Mouse (Mus musculus) liver, postnatal 0 days (tissue): ENCODE measurements at regions not wholly inside any gene's neighbourhood (a gene's known extent, or its start where the extent isn't known, plus 50 kb on each side); places are given as distances from the start of the nearest gene placed in this dataset.

Experiments
- ATAC-seq: fragments of 200-750 bp; cut with Nextera tagmentation; 2 replicates; pipeline ENCODE4 v1.8.0; 2017; ENCODE audit warnings: mild to moderate bottlenecking, moderate library complexity
- DNase-seq: peaks from one replicate; pipeline ENCODE4 v3.0.0-alpha.2; 2016
- H3K27ac ChIP-seq: fragments of 300-500 bp; sonication (generic); 2 replicates; pipeline ENCODE4 v1.5.1; 2014; ENCODE audit warnings: antibody characterized with exemption, moderate library complexity, mild to moderate bottlenecking, low read depth
- H3K27me3 ChIP-seq: fragments of 300-500 bp; sonication (generic); 2 replicates; pipeline ENCODE4 v1.6.1; 2014; ENCODE audit warnings: low read length, control low read depth, mixed read lengths; ENCODE audit not compliant: insufficient read depth
- H3K36me3 ChIP-seq: fragments of 300-500 bp; sonication (generic); replicated peaks from 2 replicates; pipeline ENCODE4 v1.6.1; 2014; ENCODE audit warnings: mild to moderate bottlenecking, control low read depth, low read length, moderate library complexity, mixed read lengths; ENCODE audit not compliant: insufficient read depth
- H3K4me1 ChIP-seq: fragments of 300-500 bp; sonication (generic); 2 replicates; pipeline ENCODE4 v1.6.1; 2014; ENCODE audit warnings: antibody characterized with exemption, mild to moderate bottlenecking, control low read depth; ENCODE audit not compliant: insufficient read depth
- H3K4me2 ChIP-seq: fragments of 300-500 bp; sonication (generic); 2 replicates; pipeline ENCODE4 v1.6.1; 2014; ENCODE audit warnings: low read depth, mild to moderate bottlenecking, low read length, moderate library complexity, mixed read lengths
- H3K4me3 ChIP-seq: fragments of 300-500 bp; sonication (generic); 2 replicates; pipeline ENCODE4 v1.5.1; 2014; ENCODE audit warnings: low read depth, low read length
- H3K9ac ChIP-seq: fragments of 300-500 bp; sonication (generic); replicated peaks from 2 replicates; pipeline ENCODE4 v1.6.1; 2014; ENCODE audit warnings: mild to moderate bottlenecking, moderate library complexity
- H3K9me3 ChIP-seq: fragments of 300-500 bp; sonication (generic); 2 replicates; pipeline ENCODE4 v1.6.1; 2016; ENCODE audit warnings: mild to moderate bottlenecking, control low read depth, low read length, mixed read lengths
- CTCF ChIP-seq: sonication (generic); IDR thresholded peaks from 2 replicates; pipeline ENCODE4 v1.5.1; 2016; ENCODE audit warnings: antibody characterized with exemption, low read depth
- EP300 ChIP-seq: IDR thresholded peaks from 2 replicates; pipeline ENCODE4 v1.6.1; 2016; ENCODE audit warnings: antibody characterized with exemption, low read depth, mild to moderate bottlenecking
- WGBS: fragments of 180-500 bp; shearing (Covaris S2); extraction: QIAGEN DNeasy Blood & Tissue Kit; methylation state at CpG from one replicate; pipeline ENCODE4 v1.1.7; 2014; ENCODE audit not compliant: insufficient replicate concordance; 5-methylcytosine and 5-hydroxymethylcytosine counted together

DNA sequence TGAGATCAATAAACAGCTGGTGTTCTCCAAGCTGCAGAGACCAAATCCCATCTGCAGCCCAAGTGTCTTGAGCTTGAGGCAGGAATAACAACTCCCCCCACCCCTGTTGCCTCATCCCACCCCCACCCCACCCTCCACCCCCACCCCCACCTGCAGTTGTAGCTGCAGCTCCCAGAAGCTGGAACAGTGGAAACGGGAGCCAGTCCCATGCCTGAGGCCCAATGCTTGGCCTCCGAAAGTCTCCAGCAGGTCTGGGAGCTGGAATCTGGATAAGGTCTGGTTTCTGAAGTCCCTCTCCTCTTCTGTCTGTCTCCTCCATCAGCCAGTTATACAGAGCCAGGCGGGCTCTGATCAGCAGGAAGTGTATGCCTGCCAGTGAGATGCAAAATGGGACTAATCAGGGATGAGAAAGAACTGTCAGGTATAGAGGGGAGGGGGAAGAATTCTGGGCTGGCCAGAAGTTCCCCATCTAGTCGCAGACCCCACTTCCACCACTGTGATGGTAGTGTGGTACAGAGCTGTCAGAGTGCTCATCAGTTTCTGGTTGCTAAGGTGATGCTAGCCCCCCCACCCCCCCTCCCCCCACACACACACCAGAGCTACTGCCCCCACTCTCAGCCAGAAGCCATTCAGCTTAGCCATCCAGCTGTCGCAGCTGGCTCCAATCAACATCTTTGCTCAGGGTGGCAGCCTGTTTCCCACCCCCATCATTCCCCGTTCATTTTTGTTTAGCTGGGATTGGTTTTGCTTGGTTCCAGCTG, 91.5 kb downstream of the Hes1 start:
- Histone ChIP-seq H3K9ac (no peak overlapping the region), H3K27me3 (no peaks in the 10 kb centered on the region), H3K4me2 (peak overlapping the region; percentile 22; the same call in 1 of the 2 replicates), H3K9me3 (no peaks in the 10 kb centered on the region), H3K36me3 (no peaks in the 10 kb centered on the region), H3K4me3 (no peak overlapping the region), H3K4me1 (peaks cover 4% of the 10 kb centered on the region; the same call in 1 of the 2 replicates), H3K27ac (peak overlapping the region; percentile 74)
- no peak for ATAC-seq
- TF ChIP-seq CTCF (no peak), EP300 (no peak)
- 46% methylated on average over 6 of the region's 6 CpGs for WGBS
- DNase-seq, result no peak

GRCm38 (mm10) chr16:30158184-30158583, 94.0 kb downstream of the Hes1 start:
- Histone ChIP-seq H3K4me1 (peaks cover 7% of the 10 kb centered on the region; the same call in 1 of the 2 replicates), H3K4me2 (no peak overlapping the region), H3K36me3 (no peaks in the 10 kb centered on the region), H3K9ac (no peak overlapping the region), H3K27me3 (no peaks in the 10 kb centered on the region), H3K27ac (no peak overlapping the region), H3K9me3 (no peaks in the 10 kb centered on the region), H3K4me3 (no peak overlapping the region)
- WGBS, result 92% methylated on average over 9 of the region's 9 CpGs
- ATAC-seq (no peak), DNase-seq (no peak)
- TF ChIP-seq EP300 (no peak), CTCF (no peak)

DNA sequence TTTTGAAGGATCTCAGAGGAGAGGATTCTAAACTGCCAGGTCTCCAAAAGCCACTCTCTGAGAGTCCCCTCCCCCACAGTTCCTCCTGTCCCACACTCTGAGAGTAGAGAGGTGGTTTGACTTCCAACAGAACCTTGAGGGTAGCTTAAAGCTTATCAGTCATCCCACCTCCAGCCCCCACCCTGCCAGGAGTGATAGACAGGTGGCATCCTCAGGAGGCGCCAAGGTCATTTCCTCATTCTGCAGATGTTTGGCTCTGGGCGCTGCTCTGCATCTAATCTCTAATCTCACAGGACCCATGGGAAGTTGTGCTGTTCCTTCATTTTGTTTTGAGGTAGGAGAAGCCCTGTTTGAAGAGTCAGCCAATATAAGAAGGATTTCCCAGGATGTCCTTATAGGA, 96.2 kb downstream of the Hes1 start:
- Histone ChIP-seq H3K4me2 (no peak overlapping the region), H3K36me3 (no peaks in the 10 kb centered on the region), H3K9ac (no peak overlapping the region), H3K27me3 (no peaks in the 10 kb centered on the region), H3K9me3 (no peaks in the 10 kb centered on the region), H3K4me3 (no peak overlapping the region), H3K4me1 (peaks cover 5% of the 10 kb centered on the region; the same call in 1 of the 2 replicates), H3K27ac (no peak overlapping the region)
- WGBS, result 20% methylated on average over 2 of the region's 2 CpGs
- TF ChIP-seq CTCF (no peak), EP300 (no peak)
- no peak for DNase-seq
- ATAC-seq, result no peak

DNA sequence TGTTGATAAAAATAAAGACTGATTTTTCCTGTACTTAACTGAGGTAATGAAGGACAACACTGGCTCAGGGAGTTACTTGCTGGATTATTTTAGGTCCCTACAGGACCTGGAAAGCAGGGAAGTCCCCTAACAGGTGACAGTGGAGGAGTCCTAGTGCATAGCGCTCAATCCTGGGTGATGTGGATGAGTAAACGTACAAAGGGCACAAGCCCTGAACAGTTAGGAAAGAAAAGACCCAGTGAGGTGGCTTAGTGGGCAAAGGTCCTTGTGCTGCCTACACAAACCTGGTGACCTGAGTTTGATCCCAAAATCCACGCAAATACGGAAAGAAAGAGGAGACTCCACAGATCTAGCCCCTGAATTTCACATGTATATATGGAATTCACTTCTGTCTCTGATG, 99.1 kb downstream of the Hes1 start:
- H3K4me3 ChIP-seq, result no peak overlapping the region
- H3K27ac ChIP-seq, result peak overlapping the region; percentile 78
- no peak overlapping the region for H3K4me2 ChIP-seq
- 54% methylated on average over 4 of the region's 4 CpGs for WGBS
- TF ChIP-seq EP300 (peak; percentile 74), CTCF (no peak)
- no peaks in the 10 kb centered on the region for H3K9me3 ChIP-seq
- 0 out of 2 replicates have a peak, but pooled peaks cover 3% of the 10 kb centered on the region for H3K4me1 ChIP-seq
- peak; percentile 47 for DNase-seq
- H3K9ac ChIP-seq, result no peak overlapping the region
- no peaks in the 10 kb centered on the region for H3K27me3 ChIP-seq
- no peaks in the 10 kb centered on the region for H3K36me3 ChIP-seq
- peak; percentile 99 for ATAC-seq

GRCm38 (mm10) chr16:30165667-30166180, 101.5 kb downstream of the Hes1 start:
- no peak for DNase-seq
- no peak overlapping the region for H3K27ac ChIP-seq

GRCm38 (mm10) chr16:30171381-30172079, 95.8 kb downstream of the Cpn2 start:
- ATAC-seq (0 out of 2 replicates have a peak, but pooled peaks have one; percentile 14), DNase-seq (no peak)
- no peak overlapping the region for H3K4me3 ChIP-seq
- H3K36me3 ChIP-seq, result no peaks in the 10 kb centered on the region
- H3K4me2 ChIP-seq, result no peak overlapping the region
- 55% methylated on average over 24 of the region's 24 CpGs for WGBS
- no peak overlapping the region for H3K27ac ChIP-seq
- TF ChIP-seq CTCF (no peak), EP300 (no peak)
- H3K9ac ChIP-seq, result no peak overlapping the region
- no peaks in the 10 kb centered on the region for H3K9me3 ChIP-seq
- H3K4me1 ChIP-seq, result peaks cover 23% of the 10 kb centered on the region
- H3K27me3 ChIP-seq, result no peaks in the 10 kb centered on the region

More at GRCm38 (mm10) chr16:30165667-30166180, 101.5 kb downstream of the Hes1 start:
- Histone ChIP-seq H3K36me3 (no peaks in the 10 kb centered on the region), H3K4me3 (no peak overlapping the region), H3K4me1 (0 out of 2 replicates have a peak, but pooled peaks cover 3% of the 10 kb centered on the region), H3K9me3 (no peaks in the 10 kb centered on the region), H3K27me3 (no peaks in the 10 kb centered on the region), H3K4me2 (no peak overlapping the region), H3K9ac (no peak overlapping the region)
- WGBS, result 61% methylated on average over 3 of the region's 3 CpGs
- no peak for ATAC-seq
- no peak for TF ChIP-seq CTCF
- TF ChIP-seq EP300, result no peak
